In the genomic region with DNA sequence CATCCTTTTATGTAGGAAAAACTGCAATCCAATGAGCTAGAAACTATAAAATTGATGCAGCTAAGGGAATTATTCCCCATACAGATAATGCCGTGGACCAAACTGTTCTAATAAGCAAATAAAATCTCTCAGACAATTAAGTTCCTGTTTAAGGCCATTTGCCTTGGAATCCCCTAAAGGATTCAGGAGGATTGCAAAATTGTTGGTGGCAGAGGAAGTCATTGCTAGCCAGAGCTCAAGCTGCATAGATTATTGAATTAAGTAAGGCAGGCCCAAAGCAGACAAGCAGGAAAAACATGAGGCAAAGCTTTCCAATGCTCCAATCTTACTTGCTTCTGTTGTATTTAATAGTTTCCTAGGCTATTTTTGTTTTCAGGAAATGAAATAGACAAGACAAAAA, we compare ENCODE assay signal across 18 mouse cellular contexts.
"Had no signal": no experiment of that assay in that cellular context is flagged by ENCODE, and none has a peak within 500 bp of the region (broad histone marks: within the 10 kb centered on the region; RNA-seq: fewer than 3 reads in every experiment).

No protein-coding gene starts in this region.

- H3K4me1 ChIP-seq: limb, embryonic 12.5 days; limb, embryonic 15.5 days; midbrain, embryonic 13.5 days; neural tube, embryonic 12.5 days; stomach, embryonic 15.5 days had no signal

- H3K9me3 ChIP-seq: limb, embryonic 12.5 days; limb, embryonic 15.5 days; midbrain, embryonic 13.5 days; neural tube, embryonic 12.5 days; stomach, embryonic 15.5 days had no signal

- H3K9ac ChIP-seq: limb, embryonic 12.5 days; limb, embryonic 15.5 days; liver, embryonic 14.5 days; liver, postnatal 0 days; lung, embryonic 14.5 days; midbrain, embryonic 13.5 days; neural tube, embryonic 12.5 days; stomach, embryonic 15.5 days had no signal

- ATAC-seq: liver, postnatal 0 days; lung, postnatal 0 days; midbrain, embryonic 13.5 days had no signal

- H3K27ac ChIP-seq: kidney, postnatal 0 days; limb, embryonic 12.5 days; limb, embryonic 15.5 days; liver, embryonic 14.5 days; macrophage; midbrain, embryonic 13.5 days; neural tube, embryonic 12.5 days; stomach, embryonic 15.5 days had no signal

- H3K4me3 ChIP-seq: limb, embryonic 12.5 days; limb, embryonic 15.5 days; midbrain, embryonic 13.5 days; neural tube, embryonic 12.5 days; stomach, embryonic 15.5 days had no signal

- DNase-seq: kidney, postnatal 25 days; left cerebral cortex, postnatal 4 days; liver, postnatal 0 days; lung, embryonic 14.5 days; retina, postnatal 1 day; right cerebral cortex, postnatal 25 days; spleen, adult 18-20 months; thymus, postnatal 25 days had no signal

- H3K27me3 ChIP-seq: limb, embryonic 12.5 days; limb, embryonic 15.5 days; neural tube, embryonic 12.5 days; stomach, embryonic 15.5 days had no signal

- H3K36me3 ChIP-seq: limb, embryonic 12.5 days; limb, embryonic 15.5 days; midbrain, embryonic 13.5 days; neural tube, embryonic 12.5 days; stomach, embryonic 15.5 days had no signal

- H3K4me2 ChIP-seq: limb, embryonic 12.5 days; limb, embryonic 15.5 days; liver, embryonic 11.5 days; lung, embryonic 14.5 days; midbrain, embryonic 13.5 days; neural tube, embryonic 12.5 days; stomach, embryonic 15.5 days had no signal
